Mouse (Mus musculus): ENCODE measurements around the gene Pspn.

Gene Pspn

DNA sequence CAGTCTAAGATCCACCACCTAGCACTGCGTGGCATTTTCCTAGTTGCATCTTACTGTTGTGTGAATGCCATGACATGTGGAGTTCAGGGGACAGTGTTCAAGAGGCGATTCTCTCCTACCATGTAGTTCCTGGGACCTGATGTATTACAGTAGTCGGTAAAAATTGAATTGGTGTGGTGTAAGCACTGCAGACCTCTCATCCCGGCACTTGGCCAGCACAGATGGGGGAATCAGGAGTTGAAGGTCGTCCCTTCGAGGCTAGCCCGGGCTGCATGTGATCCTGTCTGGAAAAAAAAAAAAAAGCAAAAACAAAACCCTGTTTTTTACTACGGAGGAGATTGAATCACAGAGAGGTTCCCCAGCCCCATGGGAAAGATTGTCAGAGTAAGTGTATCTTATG lies 4.8 kb downstream of the Pspn start:
- DNase-seq = no peak

DNA sequence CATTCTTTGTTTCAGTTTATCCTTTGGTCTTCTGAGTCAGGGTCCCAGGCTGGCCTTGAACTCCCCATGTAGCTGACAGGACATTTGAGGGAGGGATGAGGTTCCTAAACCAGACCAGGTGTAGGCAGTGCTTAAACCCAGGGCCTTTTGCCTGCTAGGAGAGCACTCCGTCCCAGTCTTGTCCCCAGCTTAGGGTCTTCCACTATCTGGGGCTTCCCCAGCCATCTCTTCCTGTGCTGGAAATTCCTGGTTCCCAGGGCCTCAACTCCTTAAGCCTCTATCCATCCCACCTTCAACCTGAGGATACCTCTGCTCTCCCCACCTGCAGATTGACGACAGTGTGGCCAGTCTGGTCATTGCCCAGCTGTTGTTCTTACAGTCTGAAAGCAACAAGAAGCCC lies 8.9 kb downstream of the Pspn start:
- no peak for DNase-seq

DNA sequence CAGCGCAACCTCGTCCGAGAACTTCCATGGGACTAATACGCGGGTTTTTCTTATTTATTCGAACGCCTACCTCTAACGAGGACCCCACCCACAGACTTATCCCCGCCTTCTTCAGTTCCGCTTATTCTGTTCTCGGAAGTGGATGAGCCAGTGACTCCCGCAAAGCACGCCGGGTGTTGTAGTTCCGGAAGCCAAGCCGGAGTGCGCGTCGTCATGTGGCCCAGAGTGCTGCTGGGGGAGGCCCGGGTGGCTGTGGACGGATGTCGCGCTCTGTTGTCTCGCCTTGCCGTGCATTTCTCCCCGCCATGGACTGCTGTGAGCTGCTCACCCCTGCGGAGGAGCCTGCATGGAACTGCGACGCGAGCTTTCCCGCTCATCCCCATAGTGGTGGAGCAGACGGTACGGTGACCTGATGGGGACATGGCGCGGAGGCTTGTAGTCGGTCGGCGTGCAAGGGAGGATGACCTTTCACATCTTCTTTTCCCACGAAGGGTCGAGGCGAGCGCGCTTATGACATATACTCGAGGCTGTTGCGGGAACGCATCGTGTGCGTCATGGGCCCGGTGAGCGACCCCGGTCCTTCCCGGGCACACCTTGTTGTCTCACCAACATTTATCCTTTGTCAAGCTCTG lies 9.6 kb downstream of the Pspn start, which contains the start of gene Clpp:
Gene Clpp (plus strand): TSS at position 191 of the 632 bp plus-strand sequence.
- peak; percentile 93 to 95 for DNase-seq

DNA sequence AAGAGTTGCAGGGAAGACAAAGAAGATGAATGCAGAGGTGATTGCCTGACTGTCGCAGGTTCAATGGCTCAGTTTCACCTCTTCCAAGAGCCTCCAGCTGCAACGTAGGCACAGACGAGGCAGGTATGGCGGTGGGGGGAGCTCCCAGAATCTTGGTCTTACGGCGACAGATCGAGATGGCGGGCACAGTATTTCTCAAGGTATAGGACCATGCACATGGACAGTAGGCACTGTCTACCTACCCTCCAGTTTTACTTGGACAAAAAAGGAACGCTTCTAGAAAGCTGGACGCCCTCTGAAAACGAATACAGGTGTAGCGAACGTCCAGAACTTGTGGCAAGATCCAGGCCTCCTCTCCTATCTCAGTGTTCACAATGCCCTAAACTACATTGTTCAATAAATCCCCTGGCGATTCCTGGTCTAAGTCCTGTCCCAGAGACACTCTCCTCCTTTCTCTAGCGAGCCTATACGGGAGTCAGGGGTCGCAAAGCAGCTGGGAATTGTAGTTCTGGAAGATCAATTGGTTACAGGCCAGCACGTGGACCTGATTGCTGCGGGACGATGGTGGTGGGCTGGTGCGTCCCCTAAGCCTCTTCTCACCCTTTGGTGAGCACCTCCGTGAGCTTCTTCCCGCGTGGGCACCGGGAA lies 10.2 kb downstream of the Pspn start:
- peak; percentile 82 to 88 for DNase-seq

DNA sequence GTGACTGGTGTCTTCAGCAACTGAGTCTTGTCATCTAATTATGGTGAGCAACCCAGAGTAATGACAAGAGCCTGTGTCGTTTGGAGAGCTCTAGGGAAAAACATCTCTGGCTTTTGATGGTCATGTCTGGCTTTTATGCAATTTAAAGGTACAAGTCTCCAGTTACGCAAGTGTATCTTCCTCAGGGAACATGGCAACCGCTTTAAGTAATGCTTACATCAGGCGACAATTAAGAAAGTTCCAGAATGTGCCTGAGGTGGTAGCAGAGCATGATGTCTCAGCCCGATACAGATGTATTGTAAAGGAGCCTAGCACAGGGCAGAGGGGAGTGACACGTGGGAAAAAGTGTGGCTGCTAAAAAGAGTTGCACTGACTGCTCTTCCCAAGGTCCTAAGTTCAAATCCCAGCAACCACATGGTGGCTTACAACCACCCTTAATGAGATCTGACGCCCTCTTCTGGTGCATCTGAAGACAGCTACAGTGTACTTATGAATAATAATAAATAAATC lies 10.8 kb downstream of the Pspn start:
- no peak for DNase-seq

DNA sequence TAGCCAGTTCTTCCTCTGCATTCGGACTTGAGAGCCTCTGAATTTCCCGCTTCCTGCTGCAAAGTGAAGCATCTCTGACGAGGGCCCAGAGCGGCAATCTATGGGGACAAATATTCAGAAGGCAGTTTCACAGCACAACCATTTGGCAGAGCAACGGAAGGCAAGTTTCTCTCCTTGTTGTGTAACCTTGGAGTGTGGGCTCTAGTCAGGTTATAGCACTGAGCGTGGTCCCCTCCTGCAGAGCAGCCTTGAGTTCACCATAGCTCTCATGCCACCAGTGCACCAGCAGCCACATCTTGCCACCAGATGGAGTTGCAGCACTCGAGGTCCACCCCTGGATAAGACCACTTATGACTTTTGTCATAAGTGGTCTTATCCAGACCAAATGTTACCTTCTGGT lies 11.4 kb downstream of the Pspn start:
- no peak for DNase-seq

DNA sequence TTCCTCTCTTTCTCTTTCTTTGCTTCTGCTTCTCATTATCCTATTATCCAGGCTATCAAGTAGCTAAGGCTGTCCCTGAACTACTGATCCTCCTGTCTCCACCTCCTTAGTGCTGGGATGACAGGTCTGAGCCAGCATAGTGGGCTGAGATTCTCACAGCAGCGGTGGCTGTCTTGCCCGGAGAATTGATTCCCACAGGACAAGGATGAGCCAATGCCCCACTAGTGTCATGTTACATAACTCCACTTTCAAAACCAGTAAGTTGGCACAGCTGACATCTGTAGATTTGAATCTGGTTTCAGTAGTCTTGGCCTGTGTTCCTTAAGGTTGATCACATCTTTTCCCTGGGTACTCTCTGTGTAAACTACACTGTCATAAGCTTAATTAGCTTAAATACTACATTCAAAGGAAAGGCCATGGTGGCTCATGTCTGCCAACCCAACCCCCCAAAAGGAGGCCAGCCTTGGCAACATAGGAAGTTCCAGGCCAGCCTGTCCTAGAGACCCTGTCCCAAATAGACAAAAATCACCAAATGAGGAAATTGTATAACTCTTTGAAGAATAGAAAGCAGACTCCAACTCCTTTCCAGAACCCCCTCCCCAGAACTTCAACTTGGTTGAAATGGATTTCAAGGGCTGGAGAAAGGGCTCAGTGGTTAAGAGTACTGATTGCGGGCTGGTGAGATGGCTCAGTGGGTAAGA lies 13.6 kb downstream of the Pspn start:
- no peak for DNase-seq

DNA sequence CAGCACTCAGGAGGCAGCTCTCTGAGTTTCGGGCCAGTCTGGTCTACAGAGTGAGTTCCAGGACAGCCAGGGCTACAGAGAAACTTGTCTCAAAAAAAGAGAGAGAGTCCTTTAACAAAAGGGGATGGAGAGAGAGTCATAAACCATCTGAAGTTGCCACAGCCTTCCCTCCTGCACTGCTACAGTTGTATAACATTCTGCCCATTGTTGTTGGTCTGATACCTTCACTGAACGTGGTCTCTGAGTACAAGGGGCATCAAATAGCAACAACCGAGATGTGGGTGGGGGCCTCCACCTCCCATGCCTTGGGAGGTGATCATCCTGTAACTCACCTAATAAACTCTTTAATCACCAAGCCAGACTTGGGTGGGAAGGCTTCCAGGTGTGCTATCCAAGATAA lies 14.2 kb downstream of the Pspn start:
- DNase-seq = no peak

DNA sequence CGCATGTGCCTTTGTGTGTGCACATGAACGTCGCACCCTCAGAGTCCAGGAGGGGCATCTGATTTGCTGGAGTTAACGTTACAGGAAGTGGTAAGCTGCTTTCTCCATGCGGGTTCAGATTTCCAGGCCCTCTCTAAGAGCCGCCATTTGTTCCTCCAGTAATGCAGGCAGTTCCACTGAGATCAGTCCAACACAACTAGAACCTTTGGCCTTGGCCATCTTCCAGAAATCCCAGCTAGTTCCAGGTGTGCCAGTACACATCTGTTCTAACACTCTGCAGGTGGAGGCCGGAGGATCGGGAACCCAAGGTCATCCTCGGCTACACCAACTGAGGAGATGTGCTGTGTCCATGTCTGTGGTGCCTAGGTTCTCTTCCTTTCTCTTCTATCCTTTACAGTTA lies 14.9 kb downstream of the Pspn start:
- no peak for DNase-seq

DNA sequence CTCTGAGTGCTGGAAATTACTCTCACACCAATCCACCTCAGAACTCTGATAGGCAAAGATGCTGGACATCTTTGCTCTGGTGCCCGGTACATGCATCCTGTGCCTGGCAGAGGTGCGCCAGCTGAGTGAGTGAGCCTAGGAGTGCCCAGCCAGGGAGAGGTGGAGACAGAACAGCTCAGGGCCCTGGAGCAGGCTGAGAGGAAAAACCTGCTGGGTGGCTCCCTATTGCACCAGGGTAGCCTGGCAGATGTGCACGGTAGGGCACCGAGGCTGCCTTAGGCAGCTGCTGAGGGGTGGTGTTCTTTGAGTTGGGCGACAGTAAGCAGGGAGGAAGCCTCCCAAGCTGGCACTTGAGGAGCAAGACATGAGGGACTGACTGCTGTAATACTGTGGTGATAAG lies 17.8 kb downstream of the Pspn start, which contains the start of gene Acer1:
Gene Acer1 (minus strand): TSS at position 114 of the 400 bp plus-strand sequence.
- no peak for DNase-seq

DNA sequence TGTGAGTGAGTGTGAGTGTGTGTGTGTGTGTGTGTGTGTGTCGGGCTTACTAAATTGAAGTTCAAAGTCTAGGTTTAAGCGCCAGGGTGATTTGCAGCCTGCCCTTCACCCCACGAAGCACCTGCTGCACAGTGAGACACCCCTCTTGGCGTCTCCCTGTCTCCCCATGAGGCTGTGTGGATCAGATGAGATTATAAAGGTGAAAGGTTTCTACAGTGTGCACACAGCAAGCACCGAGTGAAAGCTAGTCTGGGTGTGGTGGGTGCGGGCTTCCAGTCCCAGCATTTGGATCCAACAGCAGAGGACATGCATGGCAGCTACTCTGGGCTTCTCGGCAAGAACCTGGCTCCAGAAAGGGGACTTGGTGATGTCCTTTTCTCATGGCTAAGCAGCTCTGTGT lies 18.8 kb downstream of the Pspn start:
- DNase-seq = no peak

DNA sequence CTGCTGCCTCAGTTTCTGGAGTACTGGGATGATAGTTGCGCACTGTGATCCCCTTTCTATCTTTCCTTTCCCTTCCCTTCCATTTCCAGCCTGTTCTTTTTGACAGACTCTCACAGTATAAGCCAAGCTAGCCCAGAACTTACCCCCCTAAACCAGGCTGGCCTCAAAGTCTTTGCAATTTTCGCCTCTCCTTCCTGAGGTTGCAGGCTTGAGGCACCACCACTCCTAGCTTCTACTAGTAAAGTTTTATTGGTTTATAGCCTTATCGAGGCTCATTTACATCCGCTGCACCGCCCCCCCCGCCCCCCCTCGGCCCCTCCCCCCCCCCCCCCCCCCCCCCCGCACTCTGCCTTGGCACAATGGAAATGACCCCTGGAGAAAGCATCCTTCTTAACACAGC lies 20.3 kb downstream of the Pspn start:
- DNase-seq = no peak

DNA sequence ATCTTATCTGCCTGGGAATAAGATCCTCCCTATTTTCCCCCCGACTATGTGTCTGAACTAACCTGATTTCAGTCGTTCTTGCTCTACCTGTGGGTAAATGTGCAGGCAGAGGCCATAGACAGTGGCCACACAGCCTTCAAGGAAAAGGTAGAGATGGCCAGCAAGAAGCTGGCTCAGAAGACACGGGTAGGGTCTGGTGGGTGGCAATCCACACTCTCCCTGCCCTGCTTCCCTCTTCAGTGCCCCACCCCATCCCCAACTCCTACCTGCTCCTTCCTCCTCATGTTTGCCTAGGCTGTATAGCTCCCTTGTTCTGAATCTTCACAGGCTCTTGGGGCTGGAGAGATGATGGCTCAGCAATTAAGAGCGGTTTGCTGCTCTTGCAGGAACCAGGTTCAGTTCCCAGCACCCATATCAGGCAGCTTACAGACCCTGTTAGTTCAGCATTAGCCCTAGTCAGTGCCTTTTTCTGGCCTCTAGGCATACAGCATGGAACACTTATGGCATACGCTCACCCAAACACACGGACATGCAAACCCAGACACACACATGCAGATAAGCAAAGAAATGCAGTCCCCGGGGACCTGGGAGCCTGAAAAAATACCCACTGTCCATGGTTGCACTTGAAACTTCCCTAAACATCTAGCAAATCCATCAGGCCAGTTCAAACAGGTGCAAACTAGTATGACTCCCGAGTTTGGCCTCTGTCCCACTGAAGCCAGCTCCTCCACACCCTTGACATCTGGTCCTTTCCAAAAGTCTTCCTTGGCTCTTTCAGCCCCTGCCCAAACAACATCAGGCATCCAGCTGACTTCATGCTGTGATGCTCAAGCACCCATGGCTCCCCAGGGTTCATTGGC lies 23.1 kb downstream of the Pspn start:
- no peak for DNase-seq

DNA sequence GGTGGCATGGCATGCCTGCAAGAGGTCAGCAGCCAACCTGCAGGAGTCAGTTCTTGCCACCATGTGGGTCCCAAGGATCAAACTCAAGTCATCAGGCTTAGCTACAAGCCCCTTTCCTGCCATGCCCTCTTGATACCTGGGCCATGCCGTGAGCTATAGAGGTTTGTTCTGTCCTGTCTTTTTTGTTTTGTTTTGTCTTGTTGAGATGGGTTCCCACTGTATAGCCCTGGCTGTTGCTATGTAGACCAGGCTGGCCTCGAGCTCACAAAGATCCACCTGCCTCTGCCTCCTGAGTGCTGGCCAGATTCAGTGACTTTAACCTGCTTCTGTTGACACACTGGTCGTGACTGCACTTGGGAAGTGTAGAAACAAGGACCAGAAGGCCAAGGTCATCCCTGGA lies 24.4 kb downstream of the Pspn start:
- DNase-seq = no peak

DNA sequence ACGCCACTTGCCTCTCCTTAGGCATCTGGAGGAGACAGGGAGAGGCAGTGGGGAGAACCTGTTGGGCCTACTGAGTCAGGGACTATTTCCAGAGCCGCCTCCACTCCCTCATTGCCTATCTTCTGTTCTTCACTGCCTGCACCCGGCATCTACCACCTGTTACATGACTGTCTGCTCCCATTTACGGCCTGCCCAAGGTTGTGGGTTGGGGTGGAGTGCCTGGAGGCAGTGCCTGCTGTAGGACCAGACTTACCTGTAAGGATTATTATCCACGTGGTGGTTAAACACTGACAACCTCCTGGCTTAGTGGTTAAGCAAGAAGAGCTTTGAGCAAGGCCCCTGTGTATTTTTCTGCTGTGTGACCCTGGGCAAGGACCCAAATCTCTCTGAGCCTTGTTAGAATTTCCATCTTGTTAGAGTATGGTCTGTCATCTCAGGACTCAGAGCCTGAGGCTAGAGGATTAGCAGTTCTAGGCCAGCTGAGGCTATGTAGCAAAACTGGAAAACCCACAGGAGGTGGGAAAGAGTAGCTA lies 25.0 kb downstream of the Pspn start:
- DNase-seq = no peak

DNA sequence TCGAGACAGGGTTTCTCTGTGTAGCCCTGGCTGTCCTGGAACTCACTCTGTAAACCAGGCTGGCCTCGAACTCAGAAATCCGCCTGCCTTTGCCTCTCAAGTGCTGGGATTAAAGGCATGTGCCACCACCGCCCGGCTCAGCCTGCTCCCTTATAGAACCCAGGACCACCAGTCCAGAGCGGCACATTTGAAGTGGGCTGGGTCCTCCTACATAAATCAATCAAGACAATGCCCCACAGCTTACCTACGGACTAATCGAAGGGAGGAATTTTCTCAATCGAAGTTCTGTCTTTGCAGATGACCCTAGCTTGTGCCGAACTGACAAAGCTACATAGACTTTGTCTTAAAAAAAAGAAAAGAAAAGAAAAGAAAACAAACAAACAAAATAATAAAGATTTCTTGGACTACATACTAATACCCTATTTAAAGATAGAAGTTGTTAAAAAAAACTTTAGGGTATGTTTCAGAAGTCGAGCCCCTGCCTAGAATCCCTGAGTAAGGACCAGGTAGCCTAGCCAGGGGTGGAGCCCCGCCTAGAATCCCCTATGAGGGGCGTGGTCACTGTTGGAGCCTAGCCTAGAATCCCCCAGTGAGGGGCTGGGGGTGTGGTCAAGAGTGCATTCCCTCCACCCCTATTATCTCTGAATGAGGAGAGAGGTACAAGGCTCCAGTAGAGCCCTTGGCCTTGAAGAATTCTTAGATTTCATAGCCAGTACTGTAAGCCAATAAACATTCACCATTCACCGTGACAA lies 25.7 kb downstream of the Pspn start:
- no peak for DNase-seq

DNA sequence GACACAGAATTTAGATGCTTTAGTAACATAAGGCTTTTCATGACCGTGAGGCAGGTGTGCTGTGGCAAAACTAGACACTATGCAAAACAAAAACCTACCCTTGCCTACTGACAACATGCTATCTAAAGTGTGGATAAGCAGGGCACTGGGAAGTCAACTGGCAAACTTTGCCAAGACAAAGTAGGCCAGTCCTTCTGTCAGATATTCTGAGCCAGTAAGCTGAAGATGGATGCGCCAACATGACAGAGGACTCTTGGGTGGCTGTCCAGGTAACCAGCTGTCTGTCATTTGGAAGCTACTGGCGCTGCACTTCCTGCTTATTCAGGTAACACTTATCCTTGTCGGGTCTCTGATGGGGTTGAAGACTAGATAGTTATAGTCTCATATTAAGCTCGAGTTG lies 29.7 kb downstream of the Pspn start:
- DNase-seq = peak; percentile 32 to 53

DNA sequence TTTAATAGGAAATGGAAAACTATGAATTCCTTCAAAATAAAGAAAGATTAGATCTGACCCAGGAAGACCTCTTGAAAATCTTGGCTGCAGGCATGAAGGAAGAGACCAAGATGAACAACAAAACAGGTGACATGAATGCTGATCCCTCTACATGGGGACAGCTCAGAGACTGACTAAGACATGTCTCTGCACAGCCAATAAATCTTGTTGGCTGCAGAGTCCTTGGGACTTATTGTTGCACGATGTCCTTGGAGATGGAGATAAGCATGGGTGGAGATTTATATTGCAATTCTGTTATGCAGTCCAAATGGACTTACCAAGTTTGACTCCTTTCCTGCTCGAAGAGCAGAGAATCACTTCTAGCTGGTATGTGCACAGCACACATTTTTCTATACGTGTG lies 30.5 kb downstream of the Pspn start:
- no peak for DNase-seq

DNA sequence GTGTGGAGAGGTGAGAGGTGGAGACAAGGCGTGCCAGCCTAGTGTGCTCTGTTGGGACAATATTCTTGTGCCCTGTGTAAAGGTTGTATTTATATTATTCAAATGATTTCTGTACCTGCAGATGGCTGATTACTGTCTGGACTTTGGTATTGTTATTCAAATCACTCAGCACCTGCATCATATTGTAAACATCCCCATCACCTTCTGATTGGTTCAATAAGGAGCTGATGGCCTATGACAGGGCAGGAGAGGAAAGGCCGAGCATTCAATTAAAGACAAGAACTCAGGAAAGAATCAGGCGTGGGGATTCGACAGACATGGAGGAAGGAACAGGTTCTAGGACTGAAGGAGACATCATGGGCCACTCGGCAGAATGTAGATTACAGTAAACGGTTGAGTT lies 36.2 kb downstream of the Pspn start:
- DNase-seq = no peak

DNA sequence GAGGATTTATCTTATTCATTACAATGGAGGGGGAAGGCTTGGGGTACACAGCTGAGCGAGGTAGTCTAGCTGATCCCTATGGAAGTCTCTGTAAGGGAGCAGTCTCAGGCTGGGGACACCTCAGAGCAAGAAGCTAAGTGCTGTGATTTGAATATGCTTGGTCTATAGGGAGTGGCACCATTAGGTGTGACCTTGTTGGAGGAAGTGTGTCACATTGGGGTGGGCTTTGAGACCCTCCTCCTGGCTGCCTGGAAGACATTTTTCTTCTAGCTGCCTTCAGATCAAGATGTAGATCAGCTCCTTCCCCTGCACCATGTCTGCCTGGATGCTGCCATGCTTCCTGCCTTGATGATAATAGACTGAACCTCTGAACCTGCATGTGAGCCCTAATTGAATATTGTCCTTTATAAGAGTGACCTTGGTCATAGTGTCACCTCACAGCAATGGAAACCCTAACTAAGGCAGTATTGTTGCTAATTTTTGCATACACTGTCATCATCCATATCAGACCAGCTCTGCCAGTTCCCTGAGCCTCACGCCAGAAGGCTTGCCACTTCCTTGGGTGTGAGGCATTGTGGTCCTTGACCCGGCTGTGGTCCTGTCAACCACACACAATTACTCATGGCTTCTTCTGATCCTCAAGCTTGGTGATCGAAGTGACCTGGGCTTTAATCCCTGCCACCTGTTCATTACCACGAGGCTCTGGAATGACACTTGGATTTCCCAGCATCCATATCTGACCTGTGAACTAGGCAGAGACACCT lies 37.0 kb downstream of the Pspn start:
- no peak for DNase-seq

DNA sequence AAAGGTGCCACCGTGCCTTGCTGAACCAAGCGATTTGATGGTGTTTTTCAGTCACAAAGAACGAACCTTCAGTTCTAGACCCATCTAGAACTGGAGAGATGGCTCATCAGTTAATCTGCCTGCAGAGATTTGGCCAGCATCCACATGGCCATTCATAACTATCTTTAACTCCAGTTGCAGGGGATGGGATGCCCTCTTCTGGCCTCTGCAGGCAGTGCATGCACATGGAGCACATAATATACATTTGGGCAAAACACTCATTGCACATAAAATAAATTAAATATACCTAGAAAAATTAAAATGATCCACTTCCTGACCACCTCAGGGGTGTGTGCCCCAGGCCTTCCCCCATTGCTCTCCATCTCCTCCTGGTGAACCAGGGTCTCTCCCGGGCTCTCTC lies 37.9 kb downstream of the Pspn start:
- DNase-seq = no peak
